Mouse (Mus musculus) lung, embryonic 14.5 days (tissue): ENCODE data around the gene Gm49322. TPM values are rescaled to one million over a fixed set of nuclear protein-coding genes. Genes with fewer than 3 reads are reported as not detected.

ENCODE experiments used
- ATAC-seq: fragments of 200-750 bp; cut with Nextera tagmentation; 2 replicates; pipeline ENCODE4 v1.8.0; 2017; ENCODE audit warnings: mild to moderate bottlenecking, moderate TSS enrichment, moderate library complexity; ENCODE audit not compliant: insufficient read depth
- DNase-seq: peaks from one replicate; pipeline ENCODE4 v3.0.0-alpha.2; 2015
- H3K27ac ChIP-seq: fragments of 300-500 bp; sonication (generic); 2 replicates; pipeline ENCODE4 v1.5.1; 2014; ENCODE audit warnings: low read depth, mild to moderate bottlenecking, moderate library complexity
- H3K27me3 ChIP-seq: fragments of 300-500 bp; sonication (generic); 2 replicates; pipeline ENCODE4 v1.6.1; 2014; ENCODE audit warnings: low read length, control low read depth; ENCODE audit not compliant: insufficient read depth
- H3K36me3 ChIP-seq: fragments of 300-500 bp; sonication (generic); 2 replicates; pipeline ENCODE4 v1.6.1; 2014; ENCODE audit warnings: control low read depth; ENCODE audit not compliant: insufficient read depth
- H3K4me1 ChIP-seq: fragments of 300-500 bp; sonication (generic); 2 replicates; pipeline ENCODE4 v1.6.1; 2014; ENCODE audit warnings: antibody characterized with exemption, control low read depth; ENCODE audit not compliant: insufficient read depth
- H3K4me2 ChIP-seq: fragments of 300-500 bp; sonication (generic); 2 replicates; pipeline ENCODE4 v1.6.1; 2014; ENCODE audit warnings: mild to moderate bottlenecking
- H3K4me3 ChIP-seq: fragments of 300-500 bp; sonication (generic); 2 replicates; pipeline ENCODE4 v1.5.1; 2014; ENCODE audit warnings: low read depth, low read length
- H3K9ac ChIP-seq: fragments of 300-500 bp; sonication (generic); 2 replicates; pipeline ENCODE4 v1.6.1; 2014
- H3K9me3 ChIP-seq: fragments of 300-500 bp; sonication (generic); 2 replicates; pipeline ENCODE4 v1.6.1; 2016; ENCODE audit warnings: low read depth, low read length, control low read depth
- CTCF ChIP-seq: IDR thresholded peaks from 2 replicates; pipeline ENCODE4 v1.5.1; 2016; ENCODE audit warnings: antibody characterized with exemption, low read depth
- WGBS: fragments of 180-500 bp; shearing (Covaris S2); extraction: QIAGEN DNeasy Blood & Tissue Kit; methylation state at CpG from one replicate; pipeline ENCODE4 v1.1.7; 2014; 5-methylcytosine and 5-hydroxymethylcytosine counted together
- polyA plus RNA-seq: library from polyadenylated mRNA; unstranded; fragments of >200 nt; fragmentation: Nextera tagmentation; extraction: Ambion mirVana; gene quantifications from 2 replicates; pipeline ENCODE4 v1.2.1, GENCODE M21; 2014

The Gm49322 gene
- polyA plus RNA-seq, 1 experiment from 2014 or later: 3.1 TPM

DNA sequence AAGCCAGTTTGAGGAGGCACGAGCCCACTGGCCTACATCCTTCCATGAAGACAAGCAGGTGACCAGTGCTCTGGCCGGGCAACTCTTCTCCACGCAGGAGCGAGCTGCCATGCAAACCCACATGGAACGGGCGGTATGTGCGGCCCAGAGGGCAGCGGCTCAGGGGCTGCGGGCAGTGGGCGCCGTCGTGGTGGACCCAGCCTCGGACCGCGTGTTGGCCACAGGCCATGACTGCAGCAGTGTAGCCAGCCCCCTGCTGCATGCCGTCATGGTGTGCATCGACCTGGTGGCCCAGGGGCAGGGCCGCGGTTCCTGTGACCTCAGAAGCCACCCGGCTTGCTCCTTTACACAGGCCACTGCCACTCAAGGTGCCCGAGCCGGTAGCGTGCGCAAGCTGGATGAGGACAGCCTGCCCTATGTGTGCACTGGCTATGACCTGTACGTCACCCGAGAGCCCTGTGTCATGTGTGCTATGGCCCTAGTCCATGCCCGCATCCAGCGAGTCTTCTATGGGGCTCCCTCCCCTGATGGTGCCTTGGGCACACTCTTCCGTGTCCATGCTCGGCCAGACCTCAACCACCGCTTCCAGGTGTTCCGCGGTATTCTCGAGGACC is 1.0 kb downstream of the Gm49322 start:
- 92% methylated on average over 34 of the region's 34 CpGs for WGBS
- no peaks in the 10 kb centered on the region for H3K9me3 ChIP-seq
- no peak for DNase-seq
- peaks cover 56% of the 10 kb centered on the region for H3K36me3 ChIP-seq
- H3K27me3 ChIP-seq: no peaks in the 10 kb centered on the region
- no peak overlapping the region for H3K9ac ChIP-seq
- ATAC-seq: no peak
- no peak for TF ChIP-seq CTCF
- H3K4me3 ChIP-seq: no peak overlapping the region
- H3K4me2 ChIP-seq: no peak overlapping the region
- no peak overlapping the region for H3K27ac ChIP-seq
- peaks cover 10% of the 10 kb centered on the region for H3K4me1 ChIP-seq

DNA sequence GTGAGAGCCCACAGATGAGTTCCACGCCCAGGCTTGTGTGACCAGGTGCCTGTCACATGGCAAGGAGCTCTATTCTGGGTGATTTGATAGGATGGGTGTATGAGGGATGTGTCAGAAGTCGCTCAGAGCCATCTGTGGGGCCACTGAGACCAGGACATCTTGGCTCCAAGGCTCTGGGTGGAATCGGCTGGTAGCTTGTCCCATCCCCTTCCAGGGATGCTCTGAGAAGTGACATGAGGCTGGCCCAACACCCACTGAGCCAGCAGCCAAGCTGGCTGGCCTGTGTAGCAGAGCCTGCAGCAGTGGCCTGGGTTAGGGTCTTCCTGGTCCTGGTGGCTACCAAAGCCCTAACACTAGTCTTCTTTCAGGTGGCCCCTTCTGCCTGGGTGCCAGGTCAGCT is 2.6 kb downstream of the Gm49322 start:
- 84% methylated on average over 3 of the region's 3 CpGs for WGBS
- Histone ChIP-seq H3K4me1 (peaks cover 6% of the 10 kb centered on the region; the same call in 1 of the 2 replicates), H3K4me2 (no peak overlapping the region), H3K9ac (no peak overlapping the region), H3K27ac (no peak overlapping the region), H3K9me3 (no peaks in the 10 kb centered on the region), H3K36me3 (peaks cover 71% of the 10 kb centered on the region), H3K27me3 (no peaks in the 10 kb centered on the region), H3K4me3 (no peak overlapping the region)
- ATAC-seq (no peak), DNase-seq (no peak)
- TF ChIP-seq CTCF: no peak

- Histone ChIP-seq H3K36me3 (peaks cover 78% of the 10 kb centered on the region), H3K27ac (no peak overlapping the region), H3K4me2 (no peak overlapping the region), H3K9ac (no peak overlapping the region), H3K27me3 (no peaks in the 10 kb centered on the region), H3K9me3 (no peaks in the 10 kb centered on the region), H3K4me1 (no peaks in the 10 kb centered on the region), H3K4me3 (no peak overlapping the region)
- DNase-seq (no peak), ATAC-seq (no peak)
- WGBS: 81% methylated on average over 10 of the region's 10 CpGs
- TF ChIP-seq CTCF: no peak
Measured at GRCm38 (mm10) chr10:80609269-80609924, 3.6 kb downstream of the Gm49322 start.

- Histone ChIP-seq H3K4me2 (no peak overlapping the region), H3K4me1 (no peaks in the 10 kb centered on the region), H3K9ac (no peak overlapping the region), H3K9me3 (no peaks in the 10 kb centered on the region), H3K27me3 (no peaks in the 10 kb centered on the region), H3K27ac (no peak overlapping the region), H3K4me3 (no peak overlapping the region), H3K36me3 (peaks cover 86% of the 10 kb centered on the region)
- ATAC-seq (no peak), DNase-seq (no peak)
- TF ChIP-seq CTCF: no peak
- WGBS: 87% methylated on average over 9 of the region's 9 CpGs
Measured at GRCm38 (mm10) chr10:80610116-80610785, 4.4 kb downstream of the Gm49322 start.

DNA sequence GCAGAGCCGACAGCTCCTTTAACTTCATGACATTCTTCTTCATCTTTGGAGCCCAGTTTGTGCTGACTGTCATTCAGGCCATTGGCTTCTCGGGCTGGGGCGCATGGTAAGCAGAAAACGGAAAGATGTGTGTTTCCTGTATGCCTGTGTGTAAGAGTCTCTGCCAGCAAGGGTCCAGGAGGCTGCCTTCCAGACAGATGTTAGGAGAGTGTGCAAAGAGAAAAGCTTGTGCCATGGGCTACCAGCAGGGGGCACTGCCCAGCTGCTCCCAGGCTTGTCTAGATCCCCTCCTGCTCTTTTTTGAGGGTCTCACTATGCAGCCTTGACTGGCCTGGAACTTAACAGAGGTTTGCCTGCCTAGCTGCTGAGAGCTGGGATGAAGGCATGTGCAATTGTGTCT is 5.2 kb downstream of the Gm49322 start:
- ATAC-seq (no peak), DNase-seq (peak; percentile 70)
- 55% methylated on average over 4 of the region's 4 CpGs for WGBS
- Histone ChIP-seq H3K27ac (no peak overlapping the region), H3K4me3 (no peak overlapping the region), H3K4me2 (no peak overlapping the region), H3K4me1 (no peaks in the 10 kb centered on the region), H3K9ac (no peak overlapping the region), H3K9me3 (no peaks in the 10 kb centered on the region), H3K27me3 (no peaks in the 10 kb centered on the region), H3K36me3 (peaks cover 90% of the 10 kb centered on the region)
- TF ChIP-seq CTCF: peak; percentile 86

GRCm38 (mm10) chr10:80611905-80612304 is 6.1 kb downstream of the Gm49322 start:
- H3K4me1 ChIP-seq: no peaks in the 10 kb centered on the region
- H3K4me2 ChIP-seq: no peak overlapping the region
- H3K9ac ChIP-seq: no peak overlapping the region
- H3K4me3 ChIP-seq: no peak overlapping the region
- DNase-seq (no peak), ATAC-seq (no peak)
- peaks cover 82% of the 10 kb centered on the region for H3K36me3 ChIP-seq
- no peak for TF ChIP-seq CTCF
- no peaks in the 10 kb centered on the region for H3K27me3 ChIP-seq
- H3K9me3 ChIP-seq: no peaks in the 10 kb centered on the region
- H3K27ac ChIP-seq: no peak overlapping the region
- WGBS: 89% methylated on average over 3 of the region's 3 CpGs

DNA sequence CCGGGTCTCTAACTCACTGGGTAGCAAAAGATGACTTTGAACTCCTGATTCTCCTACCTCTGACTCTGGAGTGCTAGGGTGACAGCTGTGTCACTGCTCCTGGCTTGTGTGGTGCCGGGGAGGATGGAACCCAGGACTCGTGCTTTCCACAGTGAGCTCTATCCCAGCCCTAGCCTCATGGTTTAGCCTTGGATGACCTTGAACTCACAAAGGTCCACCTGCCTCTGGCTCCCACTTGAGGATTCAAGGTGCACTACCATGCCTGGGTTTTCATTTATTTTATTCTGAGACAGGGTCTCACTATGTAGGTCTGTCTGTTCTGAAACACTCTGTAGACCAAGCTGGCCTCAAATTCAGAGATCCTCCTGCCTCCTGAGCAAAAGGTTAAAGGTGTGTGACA is 8.0 kb downstream of the Gm49322 start:
- no peak for TF ChIP-seq CTCF
- Histone ChIP-seq H3K27me3 (no peaks in the 10 kb centered on the region), H3K9ac (no peak overlapping the region), H3K9me3 (no peaks in the 10 kb centered on the region), H3K4me3 (no peak overlapping the region), H3K4me2 (no peak overlapping the region), H3K27ac (no peak overlapping the region), H3K4me1 (no peaks in the 10 kb centered on the region), H3K36me3 (peaks cover 62% of the 10 kb centered on the region)
- DNase-seq (no peak), ATAC-seq (no peak)
- 78% methylated on average over 3 of the region's 3 CpGs for WGBS
